Mouse (Mus musculus): ENCODE results near the gene Rftn1.
A peak's percentile ranks its signal among the peaks of the same experiment; 100 is the strongest.

The Rftn1 gene

GRCm38 (mm10) chr17:50021400-50021799, 169.1 kb downstream of the Rftn1 start:
- DNase-seq (ENCODE audit: low read depth, low spot score): no peak

- no peak for DNase-seq (ENCODE audit: low read depth, low spot score)
Measured at GRCm38 (mm10) chr17:50020211-50021001, 170.1 kb downstream of the Rftn1 start.

GRCm38 (mm10) chr17:50019819-50020210, 170.7 kb downstream of the Rftn1 start:
- no peak for DNase-seq (ENCODE audit: low read depth, low spot score)

GRCm38 (mm10) chr17:50019090-50019489, 171.4 kb downstream of the Rftn1 start:
- DNase-seq (ENCODE audit: low read depth, low spot score): no peak

GRCm38 (mm10) chr17:50014708-50015107, 175.8 kb downstream of the Rftn1 start:
- DNase-seq (ENCODE audit: low read depth, low spot score): no peak

- no peak for DNase-seq (ENCODE audit: low read depth, low spot score)
Measured at GRCm38 (mm10) chr17:50013848-50014247, 176.6 kb downstream of the Rftn1 start.

- DNase-seq (ENCODE audit: low read depth, low spot score): no peak
Measured at GRCm38 (mm10) chr17:50010096-50010495, 180.4 kb downstream of the Rftn1 start.

GRCm38 (mm10) chr17:50006721-50007351, 183.6 kb downstream of the Rftn1 start:
- no peak for DNase-seq (ENCODE audit: low read depth, low spot score)

- DNase-seq (ENCODE audit: low read depth, low spot score): no peak
Measured at GRCm38 (mm10) chr17:50006338-50006720, 184.1 kb downstream of the Rftn1 start.

- DNase-seq (ENCODE audit: low read depth, low spot score): no peak
Measured at GRCm38 (mm10) chr17:50003156-50003555, 187.3 kb downstream of the Rftn1 start.

- peak; percentile 15 for DNase-seq (ENCODE audit: low read depth, low spot score)
Measured at GRCm38 (mm10) chr17:50002171-50002570, 188.3 kb downstream of the Rftn1 start.

GRCm38 (mm10) chr17:50001754-50002153, 188.7 kb downstream of the Rftn1 start:
- no peak for DNase-seq (ENCODE audit: low read depth, low spot score)

GRCm38 (mm10) chr17:50000580-50000979, 189.9 kb downstream of the Rftn1 start:
- DNase-seq (ENCODE audit: low read depth, low spot score): no peak

GRCm38 (mm10) chr17:49996626-49997152, 193.8 kb downstream of the Rftn1 start:
- no peak for DNase-seq (ENCODE audit: low read depth, low spot score)

- no peak for DNase-seq (ENCODE audit: low read depth, low spot score)
Measured at GRCm38 (mm10) chr17:49996097-49996496, 194.4 kb downstream of the Rftn1 start.

GRCm38 (mm10) chr17:49995226-49995625, 195.2 kb downstream of the Rftn1 start:
- DNase-seq (ENCODE audit: low read depth, low spot score): no peak

GRCm38 (mm10) chr17:49993631-49994030, 196.8 kb downstream of the Rftn1 start:
- no peak for DNase-seq (ENCODE audit: low read depth, low spot score)

- no peak for DNase-seq (ENCODE audit: low read depth, low spot score)
Measured at GRCm38 (mm10) chr17:49992625-49993603, 197.6 kb downstream of the Rftn1 start.

GRCm38 (mm10) chr17:49989583-49989982, 200.9 kb downstream of the Rftn1 start:
- DNase-seq (ENCODE audit: low read depth, low spot score): no peak

GRCm38 (mm10) chr17:49987095-49987494, 203.4 kb downstream of the Rftn1 start:
- no peak for DNase-seq (ENCODE audit: low read depth, low spot score)

- no peak for DNase-seq (ENCODE audit: low read depth, low spot score)
Measured at GRCm38 (mm10) chr17:49983478-49983877, 207.0 kb downstream of the Rftn1 start.

All from retina, adult 2 months (tissue).